Mouse (Mus musculus) lung, postnatal 0 days (tissue): ENCODE measurements at regions not wholly inside any gene's neighbourhood (a gene's known extent, or its start where the extent isn't known, plus 50 kb on each side); places are given as distances from the start of the nearest gene placed in this dataset.

Experiments used
- CTCF ChIP-seq: IDR thresholded peaks from 2 replicates; pipeline ENCODE4 v1.5.1; 2016; ENCODE audit warnings: antibody characterized with exemption, mild to moderate bottlenecking
- EP300 ChIP-seq: IDR thresholded peaks from 2 replicates; pipeline ENCODE4 v1.6.1; 2016; ENCODE audit warnings: antibody characterized with exemption, mild to moderate bottlenecking, control low read depth

DNA sequence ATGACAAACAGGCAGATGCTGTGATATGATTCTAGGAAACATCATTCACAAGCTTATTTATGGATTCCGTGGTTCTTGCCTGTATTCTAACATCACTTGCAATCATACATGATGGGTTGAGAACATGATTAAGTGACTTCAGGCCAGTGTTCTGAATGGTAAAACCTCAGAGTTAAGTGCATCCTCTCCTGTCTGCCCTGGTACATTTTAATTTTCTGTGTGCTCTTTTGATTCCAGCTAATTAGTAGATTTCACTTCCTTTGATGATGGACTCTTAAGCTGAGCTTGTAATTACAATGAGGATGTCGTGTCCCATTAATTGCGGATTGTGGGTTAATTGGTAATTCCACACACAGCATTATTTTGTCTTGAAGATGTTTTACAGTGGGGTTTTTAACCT lies 618.6 kb upstream of the Adarb2 start:
- TF ChIP-seq CTCF (no peak), EP300 (no peak)
